Mouse (Mus musculus): Measurements from ENCODE around the gene Nfatc2.

- no peak for TF ChIP-seq CTCF (IDR thresholded peaks at IDR 0.05; ENCODE audit: borderline replicate concordance, extremely low read depth, insufficient read depth, insufficient read length)
- no peak for TF ChIP-seq POLR2A (IDR thresholded peaks at IDR 0.05; ENCODE audit: borderline replicate concordance, extremely low read depth, insufficient read depth, insufficient read length, poor library complexity, severe bottlenecking)
Observed at GRCm38 (mm10) chr2:168593004-168593403, 8.5 kb downstream of the Nfatc2 start.
